Comparison of ENCODE assay signal across 8 mouse cellular contexts in genomic region chr12:103306720-103307119, GRCm38 (mm10). TPM values are rescaled to one million over a fixed set of nuclear protein-coding genes. Genes with fewer than 3 reads are reported as not detected.
DNase-seq lines count a peak whose midpoint lies in the region; ATAC-seq and TF ChIP-seq lines count a peak whose summit lies in the region.

No protein-coding gene starts in this region.

- peak; percentile 69 for DNase-seq in hindbrain, embryonic 11.5 days (ENCODE audit: low spot score)
- DNase-seq in spleen, postnatal 10 days (ENCODE audit: low spot score in 2 of 2), result peak; percentile 35 to 71
- DNase-seq in spleen, adult 12 weeks (ENCODE audit: low spot score), result no peak
- DNase-seq in c-Kit-positive CD71-positive TER-119-positive erythroid progenitor cells, embryonic 14.5 days (ENCODE audit: low spot score), result peak; percentile 6
- DNase-seq in limb, embryonic 14.5 days (ENCODE audit: low spot score), result peak; percentile 27
- DNase-seq in spleen, postnatal 4 days (ENCODE audit: low spot score in 2 of 2), result peak; percentile 38 to 81
- no peak for DNase-seq in gastrocnemius, postnatal 25 days

- no peak overlapping the region for H3K4me2 ChIP-seq in hindbrain, embryonic 11.5 days (replicated peaks; ENCODE audit: low read depth, low read length)
- H3K4me2 ChIP-seq in hindbrain, embryonic 13.5 days, result no peak overlapping the region
- H3K4me2 ChIP-seq in limb, embryonic 14.5 days (replicated peaks; ENCODE audit: low read depth, low read length, severe bottlenecking), result no peak overlapping the region

- no peak for TF ChIP-seq POLR2A in limb, embryonic 14.5 days (IDR thresholded peaks at IDR 0.05; ENCODE audit: borderline replicate concordance, extremely low read depth, insufficient read depth, insufficient read length)

- H3K27me3 ChIP-seq in hindbrain, embryonic 11.5 days (ENCODE audit: control insufficient read depth, insufficient read depth, low read length), result no peaks in the 10 kb centered on the region; the same call in 1 of the 2 replicates
- H3K27me3 ChIP-seq in hindbrain, embryonic 13.5 days, result peaks cover 12% of the 10 kb centered on the region; the same call in 1 of the 2 replicates
- H3K27me3 ChIP-seq in limb, embryonic 14.5 days (ENCODE audit: control insufficient read depth, insufficient read depth, low read length), result no peaks in the 10 kb centered on the region

- no peak for ATAC-seq in hindbrain, embryonic 11.5 days (ENCODE audit: low FRiP score)
- ATAC-seq in hindbrain, embryonic 13.5 days (ENCODE audit: low FRiP score), result no peak
- ATAC-seq in limb, embryonic 14.5 days (ENCODE audit: low FRiP score, low read depth), result no peak

- H3K9ac ChIP-seq in hindbrain, embryonic 11.5 days (ENCODE audit: low read depth, low read length), result no peak overlapping the region
- H3K9ac ChIP-seq in hindbrain, embryonic 13.5 days, result no peak overlapping the region
- H3K9ac ChIP-seq in limb, embryonic 14.5 days (ENCODE audit: low read depth, low read length, severe bottlenecking), result no peak overlapping the region

- H3K27ac ChIP-seq in hindbrain, embryonic 11.5 days (ENCODE audit: low read depth, low read length), result no peak overlapping the region
- no peak overlapping the region for H3K27ac ChIP-seq in hindbrain, embryonic 13.5 days
- H3K27ac ChIP-seq in limb, embryonic 14.5 days (replicated peaks; ENCODE audit: low read depth, low read length), result no peak overlapping the region

- no peaks in the 10 kb centered on the region for H3K4me1 ChIP-seq in hindbrain, embryonic 11.5 days (replicated peaks; ENCODE audit: control insufficient read depth, insufficient read depth, low read length)
- H3K4me1 ChIP-seq in hindbrain, embryonic 13.5 days (replicated peaks), result no peaks in the 10 kb centered on the region; the same call in 1 of the 2 replicates
- no peaks in the 10 kb centered on the region for H3K4me1 ChIP-seq in limb, embryonic 14.5 days (ENCODE audit: control insufficient read depth, insufficient read depth, low read length)

- no peaks in the 10 kb centered on the region for H3K36me3 ChIP-seq in hindbrain, embryonic 11.5 days (ENCODE audit: control insufficient read depth, insufficient read depth, low read length)
- H3K36me3 ChIP-seq in hindbrain, embryonic 13.5 days, result no peaks in the 10 kb centered on the region
- no peaks in the 10 kb centered on the region for H3K36me3 ChIP-seq in limb, embryonic 14.5 days (ENCODE audit: control insufficient read depth, insufficient read depth, low read length)

- no peaks in the 10 kb centered on the region for H3K9me3 ChIP-seq in hindbrain, embryonic 11.5 days (ENCODE audit: control insufficient read depth, low read length)
- no peaks in the 10 kb centered on the region for H3K9me3 ChIP-seq in hindbrain, embryonic 13.5 days
- no peaks in the 10 kb centered on the region for H3K9me3 ChIP-seq in limb, embryonic 14.5 days (ENCODE audit: control insufficient read depth, low read length)

- 25% methylated on average over 3 of the region's 3 CpGs for WGBS in hindbrain, embryonic 11.5 days
- WGBS in hindbrain, embryonic 13.5 days, result 23% methylated on average over 3 of the region's 3 CpGs
- WGBS in limb, embryonic 14.5 days, result 25% methylated on average over 3 of the region's 3 CpGs

- H3K4me3 ChIP-seq in hindbrain, embryonic 11.5 days (ENCODE audit: low read depth, low read length), result no peak overlapping the region
- no peak overlapping the region for H3K4me3 ChIP-seq in hindbrain, embryonic 13.5 days
- H3K4me3 ChIP-seq in limb, embryonic 14.5 days (replicated peaks; ENCODE audit: low read length), result no peak overlapping the region

RNA-seq across cellular contexts. Expression of gene Fam181a, which starts 4.1 kb away (rescaled TPM):
- 16.6 and 23.8 TPM in 2 replicates for polyA plus RNA-seq in hindbrain, embryonic 11.5 days (2014; fragmentation: Nextera tagmentation; extraction: Ambion mirVana)
- 9.0 and 10.4 TPM in 2 replicates for polyA plus RNA-seq in hindbrain, embryonic 13.5 days (2015; fragmentation: Nextera tagmentation; extraction: Ambion mirVana)
- polyA plus RNA-seq in limb, embryonic 14.5 days (2012; rRNA removed), result 0.16 and 0.31 TPM in 2 replicates
- 0.14 TPM in 1 of 2 replicates, not detected in the other for polyA plus RNA-seq in limb, embryonic 14.5 days (2014; fragmentation: Nextera tagmentation; extraction: Ambion mirVana)
- not detected for total RNA-seq in gastrocnemius, postnatal 25 days (2021)

RNA-seq across cellular contexts. Expression of gene Asb2, which starts 49.1 kb away (rescaled TPM):
- polyA plus RNA-seq in hindbrain, embryonic 11.5 days (2014; fragmentation: Nextera tagmentation; extraction: Ambion mirVana), result 0.54 and 1.0 TPM in 2 replicates
- polyA plus RNA-seq in hindbrain, embryonic 13.5 days (2015; fragmentation: Nextera tagmentation; extraction: Ambion mirVana), result 1.00 and 1.0 TPM in 2 replicates
- polyA plus RNA-seq in limb, embryonic 14.5 days (2012; rRNA removed), result 13.8 and 18.2 TPM in 2 replicates
- polyA plus RNA-seq in limb, embryonic 14.5 days (2014; fragmentation: Nextera tagmentation; extraction: Ambion mirVana), result 7.4 and 11.7 TPM in 2 replicates
- 100 to 1,000 TPM; 196 to 518 TPM for total RNA-seq in gastrocnemius, postnatal 25 days (2021)

Comparison
In these comparisons a context has a peak if more than half of its experiments do, and no peak if none do; other contexts are left out.
1. DNase-seq: peak in hindbrain, embryonic 11.5 days (single experiment), spleen, postnatal 10 days (2 of 2), c-Kit-positive CD71-positive TER-119-positive erythroid progenitor cells, embryonic 14.5 days (single experiment), limb, embryonic 14.5 days (single experiment) and spleen, postnatal 4 days (2 of 2); none in spleen, adult 12 weeks (single experiment) and gastrocnemius, postnatal 25 days (single experiment).